Mouse (Mus musculus) embryo, embryonic 11 days (tissue): ENCODE measurements around the gene Pmepa1.

Experiments used
- DNase-seq: peaks from one replicate; pipeline ENCODE4 v3.0.0-alpha.2; 2015

Pmepa1 gene

DNA sequence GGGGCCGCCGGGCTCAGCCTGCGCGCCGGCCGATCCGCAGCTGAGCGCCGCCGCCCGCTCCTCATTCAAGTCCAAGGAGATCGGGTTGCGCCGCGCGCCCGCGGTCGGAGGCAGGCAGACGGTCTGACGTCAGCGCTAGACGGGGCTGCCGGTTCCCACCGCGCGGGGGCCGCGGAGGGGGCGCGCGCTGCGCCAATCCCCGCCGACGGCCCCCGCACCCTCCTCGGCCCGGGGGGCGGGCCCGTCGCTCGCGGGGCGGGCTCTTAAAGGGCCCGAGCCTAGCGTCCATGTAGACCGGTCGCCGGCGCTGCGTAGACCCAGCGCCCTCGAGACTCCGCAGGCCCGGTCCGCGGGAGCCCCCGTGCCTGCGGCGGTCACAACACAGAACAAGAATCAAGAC, at the start of gene Pmepa1:
Gene Pmepa1, minus strand, starts transcription at position 125 of the 400 bp plus-strand sequence.
- DNase-seq, result peak; percentile 97

DNA sequence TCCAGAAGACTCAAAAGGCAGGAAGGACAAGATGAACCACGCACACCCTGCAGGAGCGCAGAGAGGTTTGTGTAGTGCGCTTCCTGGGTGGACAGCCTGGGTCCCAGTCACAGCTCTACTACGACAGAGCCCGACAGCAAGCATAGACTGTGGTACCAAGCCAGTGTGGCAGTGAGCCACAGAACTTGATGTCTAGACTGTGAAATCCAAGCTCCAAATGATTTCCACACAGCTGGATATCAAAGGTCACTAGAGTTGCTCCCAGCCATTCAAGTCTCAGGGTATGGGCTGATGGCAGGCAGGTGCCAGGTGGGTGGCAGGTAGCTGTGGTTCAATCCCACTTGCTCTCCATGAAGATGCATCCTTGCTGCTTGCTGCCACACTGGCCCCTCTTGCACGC, 45.4 kb upstream of the Pmepa1 start:
- no peak for DNase-seq

DNA sequence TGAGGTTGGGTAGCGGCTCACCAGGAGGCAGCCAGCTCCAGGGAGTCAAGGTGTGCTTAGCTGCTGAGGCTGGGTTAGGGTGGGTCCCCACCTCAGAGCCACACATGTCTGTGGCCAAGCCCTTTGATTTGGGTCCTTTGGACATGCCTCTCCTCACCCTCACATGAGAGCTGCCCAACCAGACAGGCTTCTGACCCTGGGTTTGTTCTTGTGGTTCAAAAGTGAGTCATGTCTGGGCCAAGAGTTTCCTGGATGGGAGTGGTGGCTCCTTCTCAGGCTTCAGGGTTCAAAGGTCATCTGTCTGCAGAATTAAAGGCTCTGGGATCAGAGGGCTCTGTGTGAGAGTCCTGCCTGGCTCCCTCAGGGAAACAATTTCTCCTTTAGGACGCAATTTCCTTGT, 44.9 kb upstream of the Pmepa1 start:
- no peak for DNase-seq

DNA sequence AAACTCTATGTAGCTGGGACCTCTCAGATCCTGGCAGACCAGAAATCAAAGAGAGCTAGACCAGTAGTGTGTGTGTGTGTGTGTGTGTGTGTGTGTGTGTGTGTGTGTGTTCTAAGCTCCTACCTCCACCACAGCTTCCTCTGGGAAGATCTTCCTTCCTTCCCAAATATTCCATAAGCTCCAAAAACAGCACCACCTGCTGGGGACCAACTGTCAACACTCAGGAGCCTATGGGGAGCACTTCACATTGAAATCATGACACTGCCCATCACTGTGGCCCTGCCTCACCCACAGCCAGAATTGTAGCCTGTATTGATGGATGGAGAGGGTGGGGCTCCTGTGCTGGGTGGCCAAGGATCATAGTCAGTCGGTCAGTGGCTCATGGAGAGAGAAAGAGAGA, 38.0 kb upstream of the Pmepa1 start:
- DNase-seq, result no peak

DNA sequence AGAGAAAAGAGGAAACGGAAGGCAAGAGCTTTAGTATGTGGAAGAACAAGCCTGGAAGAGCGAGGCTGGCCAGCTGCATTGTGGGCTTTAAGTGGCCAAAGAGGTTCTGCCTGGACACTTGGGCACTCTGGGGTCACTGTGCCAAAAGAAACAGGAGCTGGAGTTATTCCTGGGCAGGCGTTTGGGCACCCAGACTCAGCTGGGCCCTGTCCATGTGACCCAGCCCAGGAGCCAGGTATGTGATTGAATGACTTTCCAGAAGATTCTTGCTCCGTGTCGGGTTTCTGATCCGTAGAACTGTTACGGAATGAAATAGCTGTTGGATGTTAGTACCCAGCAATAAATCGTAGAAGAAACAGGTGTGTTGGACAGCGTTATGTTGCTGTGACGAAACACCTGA, 32.2 kb upstream of the Pmepa1 start:
- no peak for DNase-seq

DNA sequence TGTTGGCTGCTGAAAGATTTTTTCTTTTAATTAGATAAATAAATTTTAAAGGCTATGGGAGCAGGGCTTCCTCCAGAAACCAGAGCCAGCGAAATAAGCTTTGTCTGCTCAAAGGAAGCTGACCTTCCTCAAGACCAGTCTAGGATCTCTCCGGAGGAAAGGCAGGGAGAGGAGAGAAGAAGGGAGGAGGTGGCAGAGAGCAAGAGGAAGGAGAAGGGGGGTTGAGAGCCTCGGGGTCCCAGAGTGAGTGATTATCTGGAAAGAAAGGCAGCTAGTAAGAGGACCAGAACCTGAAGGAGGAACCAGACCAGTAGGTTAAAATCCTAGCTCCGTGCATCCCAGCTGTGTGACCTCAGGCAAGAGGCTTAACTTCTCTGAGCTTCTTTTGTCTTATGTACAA, 31.7 kb upstream of the Pmepa1 start:
- no peak for DNase-seq

DNA sequence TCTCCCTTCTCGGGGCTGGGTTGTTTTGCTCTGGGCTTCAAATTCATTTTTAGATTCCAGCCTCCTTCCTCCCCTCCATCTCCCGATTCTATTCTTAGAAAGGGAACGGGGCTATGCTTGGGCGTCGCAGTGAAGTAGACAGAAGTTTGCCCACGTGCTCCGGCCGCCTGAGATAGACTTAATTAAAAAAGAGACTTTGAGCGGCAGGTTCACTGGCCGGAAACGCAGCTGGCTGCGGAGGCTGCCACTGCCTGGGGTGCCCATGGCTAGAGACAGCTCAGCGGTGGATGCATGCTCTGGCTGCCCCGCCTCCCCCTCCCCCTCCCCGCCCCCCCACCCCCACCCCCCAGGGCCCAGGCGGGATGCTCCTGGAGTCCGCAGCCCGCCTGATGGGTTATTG, 31.2 kb upstream of the Pmepa1 start:
- peak; percentile 71 for DNase-seq

DNA sequence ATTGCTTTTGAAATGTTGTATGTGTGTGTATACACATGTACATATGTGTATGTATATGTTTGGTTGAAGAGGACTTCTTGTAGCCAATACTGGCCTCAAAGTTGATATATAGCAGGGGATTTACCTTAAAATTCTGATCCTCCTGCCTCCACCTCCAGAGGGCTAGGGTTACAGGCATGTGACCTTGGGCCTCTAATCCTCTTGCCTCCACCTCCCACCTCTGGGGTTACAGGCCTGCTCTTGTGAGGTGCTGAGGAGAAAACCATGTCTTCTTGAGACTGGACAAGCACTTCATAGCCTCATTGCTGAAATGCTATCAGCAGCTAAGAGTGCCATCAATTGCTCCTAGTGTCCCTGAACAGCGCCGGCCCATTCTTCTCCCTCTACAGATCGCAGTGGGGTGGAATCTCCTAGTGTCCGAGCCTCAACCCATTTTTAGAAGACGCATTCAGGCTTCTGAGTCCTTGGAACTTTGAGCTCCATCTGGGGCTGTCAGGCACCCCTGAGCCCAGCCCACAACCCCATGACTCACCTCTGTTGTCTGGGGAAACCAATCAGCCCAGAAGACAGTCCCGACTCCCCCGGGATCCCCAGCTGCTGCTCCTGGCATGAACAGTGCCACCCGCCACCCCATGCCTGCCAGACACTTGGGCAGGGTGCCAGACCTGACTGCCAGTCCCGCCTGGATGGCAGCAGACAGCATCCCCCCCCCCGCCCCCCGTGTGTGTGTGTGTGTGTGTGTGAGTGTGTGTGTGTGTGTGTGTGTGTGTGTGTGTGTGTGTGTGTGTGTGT, 30.6 kb upstream of the Pmepa1 start:
- no peak for DNase-seq

DNA sequence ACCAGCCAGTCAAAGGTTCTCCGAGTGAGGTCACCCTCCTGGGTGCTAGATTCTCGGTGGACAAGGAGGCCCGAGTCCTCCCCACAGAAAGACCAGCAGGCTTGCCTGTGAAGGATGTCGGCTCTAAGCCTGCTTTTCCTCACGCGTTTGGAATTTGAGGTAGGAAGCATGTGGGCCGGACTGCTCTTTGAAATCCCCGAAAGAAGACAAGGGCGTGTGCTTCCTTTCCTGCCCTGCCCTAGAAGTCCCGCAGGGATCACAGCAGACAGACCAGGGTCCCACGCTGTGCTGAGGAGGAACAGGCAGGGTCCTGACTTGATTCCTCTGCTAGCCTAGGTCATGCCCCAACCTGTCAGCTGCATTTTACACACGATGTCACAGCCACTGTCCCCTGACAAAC, 28.7 kb upstream of the Pmepa1 start:
- no peak for DNase-seq

DNA sequence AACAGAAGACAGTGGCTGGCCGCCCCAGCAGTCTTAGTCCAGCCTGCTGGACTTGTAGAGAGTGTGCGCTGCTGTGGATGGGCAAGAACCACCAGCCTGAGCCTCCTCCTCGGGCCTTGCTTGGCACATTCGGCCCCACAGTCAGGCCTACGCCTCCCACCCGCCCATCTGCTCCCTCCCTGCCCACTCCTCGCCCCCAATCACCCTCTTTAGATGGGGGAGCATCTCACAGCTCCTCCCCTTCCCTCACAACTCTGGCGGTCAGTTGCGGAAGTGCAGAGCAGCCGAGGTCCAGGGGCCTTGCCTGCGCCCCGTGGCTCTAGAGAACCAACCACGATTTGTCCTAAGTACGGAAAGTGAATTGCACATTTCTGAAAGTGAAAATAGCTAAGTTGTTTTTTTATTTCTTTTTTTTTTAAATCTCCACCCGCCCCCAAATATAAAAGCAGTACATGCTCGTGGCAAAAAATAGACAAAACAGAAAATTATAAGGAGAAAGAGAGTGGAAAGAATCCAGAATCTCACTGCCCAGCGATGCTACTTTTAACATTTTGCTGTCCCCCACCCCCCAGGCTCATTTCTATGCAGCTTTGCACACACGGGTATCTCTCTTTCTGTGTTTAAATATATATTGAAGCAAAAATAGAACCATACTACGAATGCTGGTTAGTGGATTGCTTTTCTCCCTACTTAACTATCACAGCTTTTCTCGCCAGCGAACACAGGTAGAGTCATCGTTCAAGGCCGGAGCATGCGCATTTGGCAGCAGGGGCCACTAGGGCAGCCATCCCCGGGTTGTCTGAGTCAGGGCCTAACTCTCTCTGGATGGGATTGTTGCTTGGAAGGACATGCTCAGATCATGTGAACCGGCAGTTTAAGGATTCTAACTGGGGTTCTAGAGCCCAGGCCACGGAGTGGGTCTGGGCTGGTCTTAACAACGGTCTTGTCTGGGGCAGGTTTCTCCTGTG, 24.6 kb upstream of the Pmepa1 start:
- peak; percentile 47 for DNase-seq

DNA sequence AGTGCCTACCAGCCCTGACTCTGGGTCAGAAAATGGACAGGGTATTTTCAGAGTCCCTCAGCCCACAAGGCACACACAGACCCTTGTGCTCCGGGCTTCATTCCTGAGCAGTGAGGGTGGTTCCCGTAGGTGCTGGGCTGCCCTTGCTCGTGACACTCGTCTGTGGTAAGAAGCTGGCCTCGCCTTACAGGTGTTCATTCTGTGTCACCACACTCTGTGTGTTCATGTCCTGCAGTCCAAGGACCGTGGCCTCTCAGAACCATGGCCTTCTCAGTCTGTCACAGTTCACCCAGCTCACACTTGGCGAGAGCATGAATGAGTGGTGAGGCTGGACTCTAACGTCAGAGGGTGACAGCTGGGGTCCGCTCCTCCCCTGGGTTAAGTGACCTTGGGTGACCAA, 20.1 kb upstream of the Pmepa1 start:
- DNase-seq, result no peak

DNA sequence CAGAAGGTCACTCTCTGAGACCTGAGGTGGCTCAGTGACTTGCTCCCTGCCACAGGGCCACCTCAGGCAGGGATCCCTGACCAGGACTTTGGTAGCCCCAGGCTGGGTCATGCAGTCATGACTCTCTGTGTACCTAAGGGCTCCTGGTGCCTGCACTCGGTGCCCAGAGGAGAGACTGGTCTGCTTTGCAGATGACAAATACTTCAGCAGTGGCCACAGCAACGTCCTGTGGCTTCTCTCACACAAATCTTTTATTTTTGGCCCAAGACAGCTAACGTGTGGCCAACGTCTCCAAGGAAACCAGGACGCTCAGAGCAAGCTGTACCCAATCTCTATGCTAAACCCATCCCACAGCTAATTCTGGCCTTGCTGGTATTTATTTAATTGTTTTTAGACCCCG, 16.7 kb upstream of the Pmepa1 start:
- DNase-seq, result no peak

DNA sequence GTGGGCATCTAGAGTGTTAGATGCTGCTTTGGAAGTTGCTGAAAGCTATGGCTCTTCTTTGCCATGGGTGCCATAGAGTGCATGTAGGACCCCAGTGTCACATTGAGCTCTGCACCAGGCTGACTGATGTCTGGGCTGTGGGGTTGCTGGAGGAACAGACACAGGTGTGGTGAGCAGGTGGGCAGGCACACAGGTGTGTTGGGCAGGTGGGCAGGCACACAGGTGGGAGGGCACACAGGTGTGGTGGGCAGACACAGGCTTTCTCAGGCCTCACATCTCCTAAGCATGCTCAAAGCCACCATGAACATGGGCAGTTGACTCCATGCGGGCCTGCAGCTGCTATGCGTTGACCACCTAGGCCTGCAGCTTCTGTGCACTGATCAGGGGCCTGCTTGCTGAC, 16.2 kb upstream of the Pmepa1 start:
- no peak for DNase-seq

DNA sequence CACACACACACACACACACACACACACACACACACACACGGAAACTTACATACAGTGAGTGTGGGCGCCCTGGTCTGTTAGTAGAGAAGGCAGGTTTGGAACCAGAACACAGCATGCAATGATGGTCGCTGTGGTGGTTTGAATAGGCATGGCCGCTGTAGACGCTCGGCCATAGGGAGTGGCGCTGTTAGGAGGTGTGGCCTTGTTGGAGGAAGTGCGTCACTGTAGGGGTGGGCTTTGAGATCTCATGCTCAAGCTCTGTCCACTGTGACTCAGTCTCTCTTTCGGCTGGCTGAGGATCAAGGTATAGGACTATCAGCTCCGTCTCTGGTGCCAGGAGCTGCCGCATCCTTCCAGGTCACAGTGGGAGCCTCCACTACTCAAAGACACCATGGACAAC, 14.6 kb upstream of the Pmepa1 start:
- no peak for DNase-seq

DNA sequence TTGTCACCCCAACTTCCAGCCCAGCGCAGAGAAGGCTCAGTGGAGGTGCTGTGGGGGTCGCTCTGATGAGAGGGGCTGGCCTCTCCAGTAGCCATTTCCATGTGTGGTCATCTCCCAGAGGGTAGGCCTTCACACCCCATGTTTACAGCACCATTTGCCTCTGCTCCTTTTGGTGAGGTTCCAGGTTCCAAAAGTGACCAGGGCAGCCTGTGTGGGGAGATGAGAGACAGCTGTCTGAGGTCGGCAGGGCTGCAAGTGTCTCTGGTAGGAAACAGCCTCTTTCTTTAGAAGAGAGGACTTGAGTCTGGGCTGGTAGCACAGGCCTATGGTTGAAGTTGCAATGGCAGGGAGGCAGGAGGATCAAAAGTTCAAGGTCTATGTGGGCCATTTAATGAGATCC, 13.6 kb upstream of the Pmepa1 start:
- DNase-seq, result no peak

DNA sequence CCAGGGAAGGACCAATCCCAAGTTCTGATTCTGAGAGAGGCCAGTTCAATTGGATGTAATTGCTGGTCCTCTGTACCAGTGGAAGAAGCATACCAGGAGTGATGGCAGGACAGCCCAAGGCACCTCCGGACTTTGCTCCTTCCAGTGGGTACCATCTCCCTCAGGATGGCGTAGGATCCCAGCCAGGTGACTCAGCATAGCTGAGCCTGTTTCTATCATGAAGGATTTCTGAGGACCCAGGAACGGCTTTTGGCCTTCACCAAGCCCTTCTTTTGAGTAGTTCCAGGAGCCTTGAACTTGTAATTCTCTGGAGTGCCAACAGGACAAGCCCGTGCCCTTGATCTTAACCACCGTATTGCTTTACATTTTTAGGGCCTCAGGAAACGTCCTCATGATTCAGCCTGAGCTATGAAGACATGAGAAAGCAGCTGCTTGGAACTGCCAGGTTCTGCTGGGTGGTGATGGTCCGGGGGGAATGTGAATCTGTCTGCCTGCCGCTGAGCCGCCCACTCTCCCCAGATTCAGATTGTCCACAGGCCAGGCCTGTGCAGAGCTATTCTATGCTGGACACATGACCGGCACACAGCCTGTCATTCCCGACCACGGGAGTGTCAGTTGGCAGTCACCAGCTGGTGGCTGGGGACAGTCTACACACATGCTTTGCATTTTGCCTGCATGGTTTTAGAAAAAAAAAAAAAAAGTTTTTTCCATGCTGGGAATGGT, 9.6 kb upstream of the Pmepa1 start:
- DNase-seq, result no peak

DNA sequence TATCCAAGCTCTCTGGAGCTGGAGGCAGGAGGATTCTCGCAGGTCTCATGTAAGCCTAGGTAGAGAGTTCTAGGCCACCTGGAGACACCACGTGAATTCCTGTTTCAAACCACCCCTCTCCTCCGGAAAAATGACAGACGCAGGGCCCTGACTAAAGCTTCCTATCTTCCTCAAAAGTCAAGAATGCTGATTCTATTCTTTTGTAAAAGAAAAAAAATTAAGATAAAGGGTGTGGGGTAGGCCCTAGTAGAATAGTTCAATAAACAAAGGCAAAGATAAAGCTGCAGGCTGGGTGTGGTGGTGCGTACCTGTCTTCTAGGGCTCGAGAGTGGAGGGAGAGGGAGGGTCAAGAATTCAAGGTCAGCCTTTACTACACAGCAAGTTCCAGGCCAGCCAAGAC, 8.4 kb upstream of the Pmepa1 start:
- no peak for DNase-seq

DNA sequence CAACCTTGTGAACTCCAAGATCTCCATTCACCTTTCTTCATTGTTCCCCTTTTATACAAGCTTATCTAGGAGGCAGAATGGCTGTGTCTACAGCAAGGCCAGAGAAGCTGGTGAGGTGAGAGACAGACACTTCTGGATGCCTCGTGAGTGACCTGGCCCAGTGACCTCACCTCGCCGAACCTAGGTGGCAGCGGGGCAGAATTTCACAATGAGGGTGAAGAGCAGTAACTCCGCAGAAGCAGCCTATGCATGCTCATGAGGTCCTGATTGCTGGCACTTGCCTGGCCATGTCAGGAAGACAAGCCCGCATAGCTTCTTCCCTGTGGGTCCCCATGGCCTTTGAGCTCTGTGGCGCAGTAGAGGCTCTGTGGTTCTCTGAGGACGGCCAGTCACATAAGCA, 5.9 kb upstream of the Pmepa1 start:
- no peak for DNase-seq

DNA sequence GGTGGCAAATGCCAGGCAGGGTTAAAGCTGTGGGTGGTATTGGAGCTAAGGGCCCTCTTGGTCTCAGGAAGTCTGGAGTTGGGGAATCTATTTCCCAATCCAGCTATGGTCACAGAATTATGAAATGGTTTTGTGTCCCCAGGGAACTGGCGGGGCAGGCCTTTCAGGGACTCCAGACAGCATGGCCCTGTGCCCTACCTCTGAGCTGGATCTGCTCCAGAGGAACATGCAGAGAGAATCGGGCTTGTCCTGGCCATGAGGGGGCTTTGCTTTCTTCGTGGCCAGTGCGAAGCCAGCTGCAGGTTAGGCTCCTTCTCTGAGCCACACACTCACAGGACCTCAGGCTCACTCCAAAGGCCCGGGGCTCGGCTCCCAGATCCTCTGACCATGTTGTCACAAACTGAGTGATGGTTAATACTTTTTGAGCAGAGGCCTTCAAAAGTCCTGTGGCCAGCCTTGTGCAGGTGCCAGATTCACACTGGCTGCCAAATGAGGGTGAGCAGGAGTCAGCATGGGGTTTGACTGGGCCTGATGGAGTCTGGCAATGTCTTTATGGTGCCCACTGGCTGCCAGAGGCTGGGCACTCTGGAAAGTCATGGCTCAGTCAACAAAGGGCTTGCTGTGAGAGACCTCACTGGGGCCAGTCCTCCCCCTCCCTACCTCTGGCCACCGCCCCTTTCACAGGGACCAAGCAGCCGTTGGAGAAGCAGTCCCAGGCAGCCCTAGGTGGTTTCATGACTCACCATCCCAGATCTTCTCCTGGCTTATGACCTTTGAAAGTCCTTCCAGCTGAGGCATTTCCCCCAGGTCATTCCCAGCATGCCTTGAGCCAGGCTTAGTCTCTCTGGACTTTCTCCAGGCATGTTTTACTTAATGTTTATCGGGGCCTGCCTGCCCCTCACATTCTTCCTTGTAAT, 4.9 kb upstream of the Pmepa1 start:
- DNase-seq, result no peak

DNA sequence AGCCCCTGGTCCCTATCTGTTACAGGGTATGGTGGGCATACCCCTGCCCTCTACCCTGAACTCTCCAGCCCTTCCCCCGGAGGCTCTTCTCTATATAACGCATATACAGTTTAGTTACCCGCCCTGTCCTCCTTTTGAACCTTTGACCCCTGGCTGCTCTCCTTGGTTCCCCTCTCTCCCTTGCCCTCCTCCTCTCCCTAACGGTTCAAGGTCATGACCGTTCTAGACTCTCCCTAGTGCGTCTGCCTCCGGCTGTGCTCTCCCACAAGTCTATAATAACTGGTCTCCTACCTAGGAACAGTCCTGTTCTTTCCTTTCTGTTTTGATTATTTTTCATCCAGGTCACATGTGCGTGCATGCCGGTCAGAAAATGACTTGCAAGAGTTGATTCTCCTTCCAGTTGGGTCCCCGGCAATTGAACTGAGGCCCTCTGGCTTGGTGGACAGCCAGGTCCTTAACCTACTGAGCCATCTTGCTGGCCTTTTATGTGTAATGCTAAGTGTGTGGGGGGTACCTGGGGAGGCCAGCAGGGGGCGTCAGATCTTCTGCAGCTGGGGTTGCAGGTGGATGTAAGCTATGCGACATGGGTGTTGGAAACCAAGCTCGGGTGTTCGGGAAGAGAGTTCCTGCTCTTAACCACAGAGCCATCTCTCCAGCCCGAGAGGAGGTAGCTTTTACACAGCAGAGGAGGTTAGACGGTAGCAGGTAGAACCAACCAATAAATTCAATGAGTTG, 2.7 kb upstream of the Pmepa1 start:
- no peak for DNase-seq

DNA sequence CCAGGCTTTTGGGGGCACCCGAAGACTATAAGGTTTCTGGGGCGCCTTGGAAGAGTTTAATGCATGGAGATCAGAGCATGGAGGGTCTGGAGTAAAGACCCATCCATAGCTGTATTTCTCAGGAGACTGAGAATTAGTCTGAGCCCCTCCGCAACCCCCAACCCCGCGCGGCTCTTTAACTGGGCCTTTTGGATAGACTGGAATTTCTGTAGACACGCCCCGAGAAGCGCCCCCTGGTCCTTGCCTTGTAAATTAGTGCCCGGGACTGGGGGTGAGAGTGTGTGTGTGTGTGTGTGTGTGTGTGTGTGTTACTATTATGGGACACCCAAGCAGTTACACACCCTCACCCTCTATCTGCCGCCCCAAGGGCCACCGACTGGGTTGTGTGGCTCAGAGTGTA, 526 bp upstream of the Pmepa1 start:
- peak; percentile 75 for DNase-seq
